Mouse (Mus musculus) lung, postnatal 0 days (tissue): ENCODE data around the gene Trim66.

Experiments
- CTCF ChIP-seq: IDR thresholded peaks from 2 replicates; pipeline ENCODE4 v1.5.1; 2016; ENCODE audit warnings: antibody characterized with exemption, mild to moderate bottlenecking
- EP300 ChIP-seq: IDR thresholded peaks from 2 replicates; pipeline ENCODE4 v1.6.1; 2016; ENCODE audit warnings: antibody characterized with exemption, mild to moderate bottlenecking, control low read depth

- TF ChIP-seq CTCF (no peak), EP300 (no peak)
Measured at GRCm38 (mm10) chr7:109484221-109484620, 23.7 kb downstream of the Trim66 start.
